Mouse (Mus musculus) heart, adult 11 months (tissue): ENCODE measurements at regions not wholly inside any gene's neighbourhood (a gene's known extent, or its start where the extent isn't known, plus 50 kb on each side); places are given as distances from the start of the nearest gene placed in this dataset.
A peak's percentile ranks its signal among the peaks of the same experiment; 100 is the strongest.

ENCODE experiments used
- DNase-seq: peaks from one replicate; pipeline ENCODE4 v3.0.0; 2022

GRCm38 (mm10) chr5:90706350-90706749 is 52.8 kb upstream of the Cxcl5 start:
- peak; percentile 92 for DNase-seq

- no peak for DNase-seq
Observed at GRCm38 (mm10) chr5:90703653-90704052, 55.5 kb upstream of the Cxcl5 start.

DNA sequence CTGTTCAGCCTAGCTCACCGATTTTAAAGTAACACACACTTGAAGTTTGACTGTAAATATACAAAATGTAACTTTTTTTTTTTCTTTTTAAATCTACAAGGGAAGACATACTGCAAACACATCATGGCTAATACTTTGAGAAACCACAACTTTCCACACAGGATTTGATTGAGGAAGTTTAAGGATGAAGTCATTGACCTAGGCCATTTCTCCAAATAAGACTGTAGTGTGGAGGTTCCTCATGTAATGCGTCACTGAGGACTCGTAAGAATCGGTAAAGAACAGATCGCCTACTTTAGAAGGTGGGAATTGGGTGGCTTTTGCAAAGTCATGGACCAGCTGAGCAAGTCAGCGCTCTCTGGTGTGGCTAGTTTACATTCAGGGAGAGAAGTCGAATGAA is 59.0 kb upstream of the Cxcl5 start:
- DNase-seq: no peak

GRCm38 (mm10) chr5:90696064-90696463 is 55.6 kb upstream of the Rassf6 start:
- no peak for DNase-seq

DNA sequence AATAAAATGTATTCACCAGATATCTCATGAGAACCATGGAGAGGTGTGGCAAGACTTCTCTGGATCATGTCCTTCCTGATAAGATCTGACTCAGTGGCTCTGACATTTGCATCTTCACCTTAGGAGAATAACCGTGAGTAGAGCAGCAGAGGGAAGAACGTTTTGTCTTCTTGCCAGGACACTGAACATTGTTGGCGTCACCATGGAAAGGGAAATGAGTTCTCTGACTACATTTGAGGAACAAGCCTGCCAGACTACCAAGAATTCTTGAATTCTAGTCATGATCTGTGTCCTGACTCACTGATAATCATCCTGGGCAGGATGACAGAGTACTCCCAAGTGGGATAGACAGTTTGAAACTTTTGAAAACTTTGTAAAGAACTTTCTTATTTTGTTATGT is 54.0 kb upstream of the Rassf6 start:
- peak; percentile 89 for DNase-seq

GRCm38 (mm10) chr5:90690746-90691145 is 50.3 kb upstream of the Rassf6 start:
- no peak for DNase-seq
